Mouse (Mus musculus): ENCODE data around the gene Gm45140.

The Gm45140 gene

GRCm38 (mm10) chr6:87802462-87802861 lies 33.1 kb downstream of the Gm45140 start:
- DNase-seq (ENCODE audit: low read depth in 2 of 2, low spot score in 2 of 2) = no peak

GRCm38 (mm10) chr6:87799576-87799975 lies 36.0 kb downstream of the Gm45140 start:
- DNase-seq (ENCODE audit: low read depth in 2 of 2, low spot score in 2 of 2) = no peak

GRCm38 (mm10) chr6:87797321-87797720 lies 38.3 kb downstream of the Gm45140 start:
- no peak for DNase-seq (ENCODE audit: low read depth in 2 of 2, low spot score in 2 of 2)

- DNase-seq (ENCODE audit: low read depth in 2 of 2, low spot score in 2 of 2) = no peak
Observed at GRCm38 (mm10) chr6:87796251-87796880, 39.2 kb downstream of the Gm45140 start.

GRCm38 (mm10) chr6:87795385-87796150 lies 40.0 kb downstream of the Gm45140 start:
- no peak for DNase-seq (ENCODE audit: low read depth in 2 of 2, low spot score in 2 of 2)

GRCm38 (mm10) chr6:87793821-87794510 lies 41.6 kb downstream of the Gm45140 start:
- no peak for DNase-seq (ENCODE audit: low read depth in 2 of 2, low spot score in 2 of 2)

GRCm38 (mm10) chr6:87791826-87792225 lies 43.8 kb downstream of the Gm45140 start:
- DNase-seq (ENCODE audit: low read depth in 2 of 2, low spot score in 2 of 2) = no peak

- no peak for DNase-seq (ENCODE audit: low read depth in 2 of 2, low spot score in 2 of 2)
Observed at GRCm38 (mm10) chr6:87790779-87791480, 44.7 kb downstream of the Gm45140 start.

GRCm38 (mm10) chr6:87789791-87790190 lies 45.8 kb downstream of the Gm45140 start:
- no peak for DNase-seq (ENCODE audit: low read depth in 2 of 2, low spot score in 2 of 2)

- DNase-seq (ENCODE audit: low read depth in 2 of 2, low spot score in 2 of 2) = no peak
Observed at GRCm38 (mm10) chr6:87788896-87789587, 46.6 kb downstream of the Gm45140 start.

GRCm38 (mm10) chr6:87788266-87788895 lies 47.2 kb downstream of the Gm45140 start:
- no peak for DNase-seq (ENCODE audit: low read depth in 2 of 2, low spot score in 2 of 2)

- no peak for DNase-seq (ENCODE audit: low read depth in 2 of 2, low spot score in 2 of 2)
Observed at GRCm38 (mm10) chr6:87787108-87787890, 48.3 kb downstream of the Gm45140 start.

GRCm38 (mm10) chr6:87786621-87787020 lies 49.0 kb downstream of the Gm45140 start:
- no peak for DNase-seq (ENCODE audit: low read depth in 2 of 2, low spot score in 2 of 2)

- DNase-seq (ENCODE audit: low read depth in 2 of 2, low spot score in 2 of 2) = no peak
Observed at GRCm38 (mm10) chr6:87784033-87784432, 51.6 kb downstream of the Gm45140 start.

GRCm38 (mm10) chr6:87780546-87781301 lies 54.9 kb downstream of the Gm45140 start:
- DNase-seq (ENCODE audit: low read depth in 2 of 2, low spot score in 2 of 2) = no peak

- no peak for DNase-seq (ENCODE audit: low read depth in 2 of 2, low spot score in 2 of 2)
Observed at GRCm38 (mm10) chr6:87779174-87780165, 56.1 kb downstream of the Gm45140 start.

GRCm38 (mm10) chr6:87778294-87779173 lies 57.1 kb downstream of the Gm45140 start:
- no peak for DNase-seq (ENCODE audit: low read depth in 2 of 2, low spot score in 2 of 2)

Measured in CD8-positive naive resting alpha-beta T cell, adult 2 months (primary cell).